ENCODE assay signal across 15 mouse cellular contexts in genomic region chr7:139253462-139253861, GRCm38 (mm10). TPM values are rescaled to one million over a fixed set of nuclear protein-coding genes. Genes with fewer than 3 reads are reported as not detected.
DNase-seq lines count a peak whose midpoint lies in the region; ATAC-seq and TF ChIP-seq lines count a peak whose summit lies in the region.
"Had no signal": no experiment of that assay in that cellular context is flagged by ENCODE, and none has a peak within 500 bp of the region (broad histone marks: within the 10 kb centered on the region; RNA-seq: fewer than 3 reads in every experiment).

No protein-coding gene starts in this region.

- H3K27me3 ChIP-seq in heart, embryonic 15.5 days = no peaks in the 10 kb centered on the region
- peaks cover 15% of the 10 kb centered on the region for H3K27me3 ChIP-seq in midbrain, embryonic 11.5 days (ENCODE audit: control insufficient read depth, insufficient read depth, low read length)
- no peaks in the 10 kb centered on the region for H3K27me3 ChIP-seq in midbrain, embryonic 16.5 days (ENCODE audit: control insufficient read depth, insufficient read depth, low read depth, low read length)
- H3K27me3 ChIP-seq in limb, embryonic 10.5 days (ENCODE audit: low read depth, poor library complexity, severe bottlenecking) = peaks cover 35% of the 10 kb centered on the region
- no peaks in the 10 kb centered on the region for H3K27me3 ChIP-seq in stomach, postnatal 0 days (ENCODE audit: control insufficient read depth, insufficient read depth, low read length)
- no peaks in the 10 kb centered on the region for H3K27me3 ChIP-seq in forebrain, embryonic 16.5 days (replicated peaks; ENCODE audit: control insufficient read depth, insufficient read depth, low read length)
- H3K27me3 ChIP-seq: kidney, embryonic 15.5 days had no signal

- H3K36me3 ChIP-seq in heart, embryonic 15.5 days = peaks cover 21% of the 10 kb centered on the region
- H3K36me3 ChIP-seq in midbrain, embryonic 11.5 days (ENCODE audit: control insufficient read depth, insufficient read depth, low read length) = no peaks in the 10 kb centered on the region
- 0 out of 2 replicates have a peak, but pooled peaks cover 2% of the 10 kb centered on the region for H3K36me3 ChIP-seq in midbrain, embryonic 16.5 days (ENCODE audit: control insufficient read depth, insufficient read depth, low read length)
- peaks cover 6% of the 10 kb centered on the region; the same call in 1 of the 2 replicates for H3K36me3 ChIP-seq in limb, embryonic 10.5 days
- H3K36me3 ChIP-seq in stomach, postnatal 0 days (ENCODE audit: control insufficient read depth, insufficient read depth, low read length) = peaks cover 12% of the 10 kb centered on the region
- H3K36me3 ChIP-seq in forebrain, embryonic 16.5 days (ENCODE audit: control insufficient read depth, insufficient read depth) = no peaks in the 10 kb centered on the region

- peaks cover 65% of the 10 kb centered on the region for H3K4me1 ChIP-seq in heart, embryonic 15.5 days (replicated peaks)
- H3K4me1 ChIP-seq in midbrain, embryonic 11.5 days (ENCODE audit: control insufficient read depth, insufficient read depth, low read length) = peaks cover 5% of the 10 kb centered on the region; the same call in 1 of the 2 replicates
- peaks cover 8% of the 10 kb centered on the region for H3K4me1 ChIP-seq in midbrain, embryonic 16.5 days (ENCODE audit: control insufficient read depth, insufficient read depth, low read length)
- H3K4me1 ChIP-seq in limb, embryonic 10.5 days = peaks cover 41% of the 10 kb centered on the region
- peaks cover 35% of the 10 kb centered on the region for H3K4me1 ChIP-seq in stomach, postnatal 0 days (replicated peaks; ENCODE audit: control insufficient read depth, insufficient read depth)
- peaks cover 16% of the 10 kb centered on the region for H3K4me1 ChIP-seq in forebrain, embryonic 16.5 days (replicated peaks; ENCODE audit: control insufficient read depth, insufficient read depth, low read length)

- H3K9ac ChIP-seq in heart, embryonic 15.5 days = no peak overlapping the region
- H3K9ac ChIP-seq in midbrain, embryonic 11.5 days (ENCODE audit: low read length) = no peak overlapping the region
- no peak overlapping the region for H3K9ac ChIP-seq in midbrain, embryonic 16.5 days (ENCODE audit: low read depth, low read length)
- peak overlapping the region; percentile 53 for H3K9ac ChIP-seq in stomach, postnatal 0 days (ENCODE audit: low read length)
- no peak overlapping the region for H3K9ac ChIP-seq in forebrain, embryonic 16.5 days (replicated peaks; ENCODE audit: low read depth, low read length)
- H3K9ac ChIP-seq: forebrain, postnatal 0 days; hindbrain, embryonic 14.5 days; kidney, embryonic 15.5 days; midbrain, embryonic 13.5 days had no signal

- no peak overlapping the region for H3K4me2 ChIP-seq in heart, embryonic 15.5 days
- no peak overlapping the region for H3K4me2 ChIP-seq in midbrain, embryonic 11.5 days
- H3K4me2 ChIP-seq in midbrain, embryonic 16.5 days (ENCODE audit: low read length) = no peak overlapping the region
- 0 out of 2 replicates have a peak overlapping the region, but pooled peaks have one; percentile 11 for H3K4me2 ChIP-seq in stomach, postnatal 0 days (replicated peaks; ENCODE audit: low read depth)
- H3K4me2 ChIP-seq in forebrain, embryonic 16.5 days (ENCODE audit: low read length) = no peak overlapping the region
- H3K4me2 ChIP-seq: hindbrain, embryonic 14.5 days; kidney, embryonic 15.5 days; midbrain, embryonic 13.5 days had no signal

- H3K27ac ChIP-seq in heart, embryonic 15.5 days = 0 out of 2 replicates have a peak overlapping the region, but pooled peaks have one; percentile 36
- no peak overlapping the region for H3K27ac ChIP-seq in midbrain, embryonic 11.5 days (ENCODE audit: low read depth, low read length)
- no peak overlapping the region for H3K27ac ChIP-seq in midbrain, embryonic 16.5 days (ENCODE audit: low read length)
- H3K27ac ChIP-seq in limb, embryonic 10.5 days = 0 out of 2 replicates have a peak overlapping the region, but pooled peaks have one; percentile 39
- H3K27ac ChIP-seq in stomach, postnatal 0 days (replicated peaks) = peak overlapping the region; percentile 95; the same call in 1 of the 2 replicates
- no peak overlapping the region for H3K27ac ChIP-seq in forebrain, embryonic 16.5 days (ENCODE audit: low read length)
- H3K27ac ChIP-seq: hindbrain, embryonic 14.5 days; midbrain, embryonic 13.5 days had no signal

- ATAC-seq in heart, embryonic 15.5 days (replicated peaks; ENCODE audit: insufficient number of reproducible peaks, insufficient read depth, low FRiP score, low read depth) = no peak
- ATAC-seq in midbrain, embryonic 11.5 days (ENCODE audit: low FRiP score) = no peak
- no peak for ATAC-seq in midbrain, embryonic 16.5 days
- no peak for ATAC-seq in stomach, postnatal 0 days (ENCODE audit: low FRiP score, low TSS enrichment)
- ATAC-seq in forebrain, embryonic 16.5 days = no peak
- ATAC-seq: forebrain, postnatal 0 days; midbrain, embryonic 13.5 days had no signal

- no peak overlapping the region for H3K4me3 ChIP-seq in heart, embryonic 15.5 days
- H3K4me3 ChIP-seq in midbrain, embryonic 11.5 days (ENCODE audit: low read depth, low read length) = no peak overlapping the region
- no peak overlapping the region for H3K4me3 ChIP-seq in midbrain, embryonic 16.5 days (ENCODE audit: low read depth, low read length)
- no peak overlapping the region for H3K4me3 ChIP-seq in limb, embryonic 10.5 days
- no peak overlapping the region for H3K4me3 ChIP-seq in stomach, postnatal 0 days (ENCODE audit: low read depth, low read length)
- no peak overlapping the region for H3K4me3 ChIP-seq in forebrain, embryonic 16.5 days (replicated peaks; ENCODE audit: low read length)
- H3K4me3 ChIP-seq: kidney, embryonic 15.5 days; midbrain, embryonic 13.5 days had no signal

- WGBS in heart, embryonic 15.5 days = 46% methylated on average over 3 of the region's 3 CpGs
- 70% methylated on average over 3 of the region's 3 CpGs for WGBS in midbrain, embryonic 11.5 days
- 84% methylated on average over 3 of the region's 3 CpGs for whole genome bisulfite sequencing in midbrain, embryonic 16.5 days
- 71% methylated on average over 3 of the region's 3 CpGs for WGBS in limb, embryonic 10.5 days
- 44% methylated on average over 3 of the region's 3 CpGs for WGBS in stomach, postnatal 0 days
- WGBS in forebrain, embryonic 16.5 days = 72% methylated on average over 3 of the region's 3 CpGs

- TF ChIP-seq CTCF in stomach, postnatal 0 days (IDR thresholded peaks at IDR 0.05; ENCODE audit: low read depth) = no peak

- no peak for DNase-seq in heart, adult 8-10 months (ENCODE audit: low spot score)
- peak; percentile 60 for DNase-seq in midbrain, embryonic 11.5 days (ENCODE audit: low spot score, missing footprints)
- no peak for DNase-seq in limb, embryonic 10.5 days (ENCODE audit: low spot score)
- no peak for DNase-seq in stomach, postnatal 0 days (ENCODE audit: low spot score)
- DNase-seq: cerebellum, adult 18-20 months; forebrain, postnatal 0 days; gastrocnemius, postnatal 10 days; right cerebral cortex, postnatal 25 days; thymus, postnatal 36 days had no signal

- no peak for TF ChIP-seq EP300 in stomach, postnatal 0 days (optimal IDR thresholded peaks at IDR 0.05)

- no peaks in the 10 kb centered on the region for H3K9me3 ChIP-seq in heart, embryonic 15.5 days (replicated peaks)
- no peaks in the 10 kb centered on the region for H3K9me3 ChIP-seq in midbrain, embryonic 11.5 days (ENCODE audit: control insufficient read depth, low read length)
- no peaks in the 10 kb centered on the region for H3K9me3 ChIP-seq in midbrain, embryonic 16.5 days (replicated peaks; ENCODE audit: control insufficient read depth, low read length, poor library complexity, severe bottlenecking)
- no peaks in the 10 kb centered on the region for H3K9me3 ChIP-seq in limb, embryonic 10.5 days (replicated peaks)
- no peaks in the 10 kb centered on the region for H3K9me3 ChIP-seq in stomach, postnatal 0 days (ENCODE audit: control insufficient read depth, low read length)
- no peaks in the 10 kb centered on the region for H3K9me3 ChIP-seq in forebrain, embryonic 16.5 days (ENCODE audit: control insufficient read depth, low read length)
- H3K9me3 ChIP-seq: kidney, embryonic 15.5 days; midbrain, embryonic 13.5 days had no signal

RNA-seq across cellular contexts. Expression of gene Pwwp2b, which starts 5.2 kb away (rescaled TPM):
- polyA plus RNA-seq in heart, embryonic 15.5 days (2015; fragmentation: Nextera tagmentation; extraction: Ambion mirVana) = 7.0 and 8.5 TPM in 2 replicates
- total RNA-seq in heart, adult 8-10 months (2022) = 10 to 100 TPM in 2 of 4 experiments, 1 to 10 TPM in 2; 8.1 to 12.5 (median 10.0) TPM
- 2.6 and 3.3 TPM in 2 replicates for polyA plus RNA-seq in midbrain, embryonic 11.5 days (2014; fragmentation: Nextera tagmentation; extraction: Ambion mirVana)
- 4.4 and 5.1 TPM in 2 replicates for polyA plus RNA-seq in midbrain, embryonic 16.5 days (2015; fragmentation: Nextera tagmentation; extraction: Ambion mirVana)
- 5.3 and 5.8 TPM in 2 replicates for polyA plus RNA-seq in limb, embryonic 10.5 days (2016; fragmentation: Nextera tagmentation; extraction: Ambion mirVana)
- 16.0 and 17.2 TPM in 2 replicates for polyA plus RNA-seq in stomach, postnatal 0 days (2015; fragmentation: Nextera tagmentation; extraction: Ambion mirVana)
- 5.9 and 7.7 TPM in 2 replicates for polyA plus RNA-seq in forebrain, embryonic 16.5 days (2015; fragmentation: Nextera tagmentation; extraction: Ambion mirVana)

RNA-seq across cellular contexts. Expression of gene Stk32c, which starts 40.4 kb away (rescaled TPM):
- 0.08 and 0.10 TPM in 2 replicates for polyA plus RNA-seq in heart, embryonic 15.5 days (2015; fragmentation: Nextera tagmentation; extraction: Ambion mirVana)
- under 1 TPM; 0.41 to 0.92 (median 0.43) TPM for total RNA-seq in heart, adult 8-10 months (2022)
- 0.33 and 0.63 TPM in 2 replicates for polyA plus RNA-seq in midbrain, embryonic 11.5 days (2014; fragmentation: Nextera tagmentation; extraction: Ambion mirVana)
- 3.2 and 3.7 TPM in 2 replicates for polyA plus RNA-seq in midbrain, embryonic 16.5 days (2015; fragmentation: Nextera tagmentation; extraction: Ambion mirVana)
- polyA plus RNA-seq in limb, embryonic 10.5 days (2016; fragmentation: Nextera tagmentation; extraction: Ambion mirVana) = 0.09 TPM in 1 of 2 replicates, not detected in the other
- 0.11 TPM in 1 of 2 replicates, not detected in the other for polyA plus RNA-seq in stomach, postnatal 0 days (2015; fragmentation: Nextera tagmentation; extraction: Ambion mirVana)
- 1.3 and 2.3 TPM in 2 replicates for polyA plus RNA-seq in forebrain, embryonic 16.5 days (2015; fragmentation: Nextera tagmentation; extraction: Ambion mirVana)

RNA-seq across cellular contexts. Expression of gene Lrrc27, which starts 40.7 kb away (rescaled TPM):
- 3.0 and 3.5 TPM in 2 replicates for polyA plus RNA-seq in heart, embryonic 15.5 days (2015; fragmentation: Nextera tagmentation; extraction: Ambion mirVana)
- total RNA-seq in heart, adult 8-10 months (2022) = 10 to 100 TPM; 15.6 to 18.8 (median 16.4) TPM
- 6.8 and 9.8 TPM in 2 replicates for polyA plus RNA-seq in midbrain, embryonic 11.5 days (2014; fragmentation: Nextera tagmentation; extraction: Ambion mirVana)
- polyA plus RNA-seq in midbrain, embryonic 16.5 days (2015; fragmentation: Nextera tagmentation; extraction: Ambion mirVana) = 6.2 and 7.0 TPM in 2 replicates
- polyA plus RNA-seq in limb, embryonic 10.5 days (2016; fragmentation: Nextera tagmentation; extraction: Ambion mirVana) = 3.0 and 4.0 TPM in 2 replicates
- 3.6 and 5.1 TPM in 2 replicates for polyA plus RNA-seq in stomach, postnatal 0 days (2015; fragmentation: Nextera tagmentation; extraction: Ambion mirVana)
- polyA plus RNA-seq in forebrain, embryonic 16.5 days (2015; fragmentation: Nextera tagmentation; extraction: Ambion mirVana) = 3.6 and 4.6 TPM in 2 replicates

Comparison
In these comparisons a context has a peak if more than half of its experiments do, and no peak if none do; other contexts are left out.
1. H3K27ac ChIP-seq: peak in heart, embryonic 15.5 days (single experiment), limb, embryonic 10.5 days (single experiment) and stomach, postnatal 0 days (single experiment); none in midbrain, embryonic 11.5 days (single experiment), midbrain, embryonic 16.5 days (single experiment) and forebrain, embryonic 16.5 days (single experiment).